Mouse (Mus musculus): ENCODE data around the gene Kpna2. TPM values are rescaled to one million over a fixed set of nuclear protein-coding genes. Genes with fewer than 3 reads are reported as not detected.

Kpna2 gene
- total and polyA plus RNA-seq, 2 experiments = 17.0 to 32.2 TPM

- DNase-seq (ENCODE audit: extremely low read depth, low read depth, low spot score) = no peak
- no peaks in the 10 kb centered on the region for H3K79me2 ChIP-seq (ENCODE audit: control insufficient read depth, insufficient read depth, low read length)
- TF ChIP-seq CTCF (IDR thresholded peaks at IDR 0.05; ENCODE audit: low read depth, low read length) = no peak
- TF ChIP-seq POLR2A (IDR thresholded peaks at IDR 0.05; ENCODE audit: extremely low read depth, insufficient read depth, low read length) = no peak
- no peak overlapping the region for H3K9ac ChIP-seq (ENCODE audit: low read depth, low read length)
- H3K27ac ChIP-seq (replicated peaks; ENCODE audit: insufficient read depth, low read depth, low read length) = no peak overlapping the region; the same call in 1 of the 2 replicates
- H3K27me3 ChIP-seq (ENCODE audit: control insufficient read depth, insufficient read depth, low read length) = no peaks in the 10 kb centered on the region
- no peaks in the 10 kb centered on the region for H3K36me3 ChIP-seq (ENCODE audit: control insufficient read depth, insufficient read depth, low read length)
- H3K4me1 ChIP-seq (ENCODE audit: control insufficient read depth, insufficient read depth, low read length) = peaks cover 18% of the 10 kb centered on the region; the same call in 1 of the 2 replicates
- 69% methylated on average over 6 of the region's 6 CpGs for WGBS
- H3K4me3 ChIP-seq (ENCODE audit: insufficient read depth, low read depth, low read length) = no peak overlapping the region
These were observed 40.8 kb downstream of the Kpna2 start for GRCm38 (mm10) chr11:106958407-106959071.

- DNase-seq (ENCODE audit: extremely low read depth, low read depth, low spot score) = peak; percentile 94
- Histone ChIP-seq H3K4me1 (ENCODE audit: control insufficient read depth, insufficient read depth, low read length) (peaks cover 18% of the 10 kb centered on the region; the same call in 1 of the 2 replicates), H3K4me3 (ENCODE audit: insufficient read depth, low read depth, low read length) (peak overlapping the region; percentile 46; the same call in 1 of the 2 replicates), H3K79me2 (ENCODE audit: control insufficient read depth, insufficient read depth, low read length) (no peaks in the 10 kb centered on the region), H3K36me3 (ENCODE audit: control insufficient read depth, insufficient read depth, low read length) (no peaks in the 10 kb centered on the region), H3K27me3 (ENCODE audit: control insufficient read depth, insufficient read depth, low read length) (no peaks in the 10 kb centered on the region), H3K9ac (ENCODE audit: low read depth, low read length) (peak overlapping the region; percentile 39; the same call in 1 of the 2 replicates), H3K27ac (replicated peaks; ENCODE audit: insufficient read depth, low read depth, low read length) (peak overlapping the region; percentile 39)
- WGBS = 29% methylated on average over 12 of the region's 12 CpGs
- TF ChIP-seq CTCF (IDR thresholded peaks at IDR 0.05; ENCODE audit: low read depth, low read length) = no peak
- TF ChIP-seq POLR2A (IDR thresholded peaks at IDR 0.05; ENCODE audit: extremely low read depth, insufficient read depth, low read length) = no peak
These were observed 41.9 kb downstream of the Kpna2 start for GRCm38 (mm10) chr11:106957271-106957980.

- TF ChIP-seq POLR2A (IDR thresholded peaks at IDR 0.05; ENCODE audit: extremely low read depth, insufficient read depth, low read length) = no peak
- Histone ChIP-seq H3K27me3 (ENCODE audit: control insufficient read depth, insufficient read depth, low read length) (no peaks in the 10 kb centered on the region), H3K79me2 (ENCODE audit: control insufficient read depth, insufficient read depth, low read length) (no peaks in the 10 kb centered on the region), H3K4me3 (ENCODE audit: insufficient read depth, low read depth, low read length) (no peak overlapping the region), H3K36me3 (ENCODE audit: control insufficient read depth, insufficient read depth, low read length) (no peaks in the 10 kb centered on the region), H3K27ac (replicated peaks; ENCODE audit: insufficient read depth, low read depth, low read length) (no peak overlapping the region), H3K4me1 (ENCODE audit: control insufficient read depth, insufficient read depth, low read length) (peaks cover 13% of the 10 kb centered on the region; the same call in 1 of the 2 replicates), H3K9ac (ENCODE audit: low read depth, low read length) (no peak overlapping the region)
- no peak for DNase-seq (ENCODE audit: extremely low read depth, low read depth, low spot score)
- WGBS = 87% methylated on average over 8 of the region's 8 CpGs
These were observed 44.8 kb downstream of the Kpna2 start for GRCm38 (mm10) chr11:106954566-106954965.

- TF ChIP-seq CTCF (IDR thresholded peaks at IDR 0.05; ENCODE audit: low read depth, low read length) (no peak), POLR2A (IDR thresholded peaks at IDR 0.05; ENCODE audit: extremely low read depth, insufficient read depth, low read length) (no peak)
- no peak overlapping the region for H3K9ac ChIP-seq (ENCODE audit: low read depth, low read length)
- H3K79me2 ChIP-seq (ENCODE audit: control insufficient read depth, insufficient read depth, low read length) = no peaks in the 10 kb centered on the region
- H3K4me1 ChIP-seq (ENCODE audit: control insufficient read depth, insufficient read depth, low read length) = peaks cover 13% of the 10 kb centered on the region; the same call in 1 of the 2 replicates
- H3K36me3 ChIP-seq (ENCODE audit: control insufficient read depth, insufficient read depth, low read length) = no peaks in the 10 kb centered on the region
- no peak for DNase-seq (ENCODE audit: extremely low read depth, low read depth, low spot score)
- H3K27ac ChIP-seq (replicated peaks; ENCODE audit: insufficient read depth, low read depth, low read length) = no peak overlapping the region
- no peak overlapping the region for H3K4me3 ChIP-seq (ENCODE audit: insufficient read depth, low read depth, low read length)
- 79% methylated on average over 9 of the region's 9 CpGs for WGBS
- H3K27me3 ChIP-seq (ENCODE audit: control insufficient read depth, insufficient read depth, low read length) = no peaks in the 10 kb centered on the region
These were observed 45.2 kb downstream of the Kpna2 start for GRCm38 (mm10) chr11:106954116-106954515.

Other genes with a start within 250 kb of the Kpna2 start
- gene Pecam1, start 248.9 kb downstream of the Kpna2 start, total RNA-seq (2014; rRNA removed) = 14.6 and 16.7 TPM in 2 replicates
- 5.0 and 5.4 TPM in 2 replicates for gene Pecam1, start 248.9 kb downstream of the Kpna2 start, polyA plus RNA-seq (2012; rRNA removed)
- gene Milr1, start 248.3 kb downstream of the Kpna2 start, total RNA-seq (2014; rRNA removed) = 0.37 and 1.1 TPM in 2 replicates
- gene Milr1, start 248.3 kb downstream of the Kpna2 start, polyA plus RNA-seq (2012; rRNA removed) = 0.10 TPM in 2 replicates
- 12.6 and 13.0 TPM in 2 replicates for gene Polg2, start 220.0 kb downstream of the Kpna2 start, total RNA-seq (2014; rRNA removed)
- gene Polg2, start 220.0 kb downstream of the Kpna2 start, polyA plus RNA-seq (2012; rRNA removed) = 5.8 and 6.4 TPM in 2 replicates
- 218 and 224 TPM in 2 replicates for gene Ddx5, start 210.4 kb downstream of the Kpna2 start, total RNA-seq (2014; rRNA removed)
- gene Ddx5, start 210.4 kb downstream of the Kpna2 start, polyA plus RNA-seq (2012; rRNA removed) = 273 and 389 TPM in 2 replicates
- 5.8 and 8.4 TPM in 2 replicates for gene Cep95, start 210.3 kb downstream of the Kpna2 start, total RNA-seq (2014; rRNA removed)
- 0.96 and 1.2 TPM in 2 replicates for gene Cep95, start 210.3 kb downstream of the Kpna2 start, polyA plus RNA-seq (2012; rRNA removed)
- gene Smurf2, start 78.8 kb downstream of the Kpna2 start, total RNA-seq (2014; rRNA removed) = 29.7 and 29.9 TPM in 2 replicates
- 6.4 and 7.2 TPM in 2 replicates for gene Smurf2, start 78.8 kb downstream of the Kpna2 start, polyA plus RNA-seq (2012; rRNA removed)
- gene 1810010H24Rik, start 26.1 kb upstream of the Kpna2 start, total RNA-seq (2014; rRNA removed) = 3.0 and 3.5 TPM in 2 replicates
- gene 1810010H24Rik, start 26.1 kb upstream of the Kpna2 start, polyA plus RNA-seq (2012; rRNA removed) = 2.8 and 3.4 TPM in 2 replicates
- 15.0 and 16.2 TPM in 2 replicates for gene Bptf, start 132.6 kb upstream of the Kpna2 start, total RNA-seq (2014; rRNA removed)
- 5.6 and 7.6 TPM in 2 replicates for gene Bptf, start 132.6 kb upstream of the Kpna2 start, polyA plus RNA-seq (2012; rRNA removed)
- 9.0 and 10.1 TPM in 2 replicates for gene Nol11, start 189.8 kb upstream of the Kpna2 start, total RNA-seq (2014; rRNA removed)
- 4.1 and 4.6 TPM in 2 replicates for gene Nol11, start 189.8 kb upstream of the Kpna2 start, polyA plus RNA-seq (2012; rRNA removed)

All from liver, adult 2 months (tissue).